Mouse (Mus musculus) ES-Bruce4 (cell line): ENCODE data around the gene Gm1113. TPM values are rescaled to one million over a fixed set of nuclear protein-coding genes. Genes with fewer than 3 reads are reported as not detected.

ENCODE experiments used
- H3K27ac ChIP-seq: 2 replicates; pipeline ENCODE4 v1.5.1; 2012; ENCODE audit warnings: low read length, inconsistent platforms; ENCODE audit not compliant: insufficient read depth
- H3K27me3 ChIP-seq: 2 replicates; pipeline ENCODE4 v1.6.1; 2012; ENCODE audit warnings: mild to moderate bottlenecking, low read length, inconsistent platforms; ENCODE audit not compliant: control insufficient read depth, poor library complexity, insufficient read depth, severe bottlenecking
- H3K36me3 ChIP-seq: 2 replicates; pipeline ENCODE4 v1.6.1; 2012; ENCODE audit warnings: inconsistent platforms, mild to moderate bottlenecking, low read length, moderate library complexity; ENCODE audit not compliant: control insufficient read depth, poor library complexity, insufficient read depth, severe bottlenecking
- H3K4me1 ChIP-seq: one replicate; pipeline ENCODE4 v1.8.1; 2011; ENCODE audit warnings: low read length; ENCODE audit not compliant: control insufficient read depth, insufficient read depth
- H3K4me3 ChIP-seq: 2 replicates; pipeline ENCODE4 v1.5.1; 2011; ENCODE audit warnings: low read depth, mild to moderate bottlenecking, low read length
- H3K9ac ChIP-seq: 2 replicates; pipeline ENCODE4 v1.6.1; 2012; ENCODE audit warnings: low read depth, mild to moderate bottlenecking, inconsistent platforms; ENCODE audit not compliant: poor library complexity, severe bottlenecking
- H3K9me3 ChIP-seq: replicated peaks from 2 replicates; pipeline ENCODE4 v1.6.1; 2012; ENCODE audit warnings: mild to moderate bottlenecking, low read length, inconsistent platforms; ENCODE audit not compliant: control insufficient read depth, poor library complexity, insufficient read depth, severe bottlenecking
- CTCF ChIP-seq: IDR thresholded peaks from one replicate; pipeline ENCODE4 v1.8.1; 2011; ENCODE audit warnings: low read depth, low read length
- EP300 ChIP-seq: IDR thresholded peaks from 2 replicates; pipeline ENCODE4 v1.6.1; 2011; ENCODE audit warnings: low read depth, low read length; ENCODE audit not compliant: insufficient read depth
- POLR2A ChIP-seq: IDR thresholded peaks from one replicate; pipeline ENCODE4 v1.8.1; 2011; ENCODE audit warnings: low read length; ENCODE audit not compliant: insufficient read depth
- polyA plus RNA-seq: library from polyadenylated mRNA; stranded (reverse); fragments of >200 nt; gene quantifications from 2 replicates; pipeline ENCODE4 v1.2.4, GENCODE M21; 2011; ENCODE audit warnings: low read depth; ENCODE audit not compliant: missing spikeins, insufficient read depth, insufficient read length

Gm1113 gene
- polyA plus RNA-seq, 1 experiment: not detected

GRCm38 (mm10) chr9:35493033-35493732 is 24.9 kb downstream of the Gm1113 start:
- Histone ChIP-seq H3K36me3 (no peaks in the 10 kb centered on the region), H3K4me1 (peaks cover 2% of the 10 kb centered on the region), H3K9me3 (no peaks in the 10 kb centered on the region), H3K27ac (no peak overlapping the region), H3K4me3 (no peak overlapping the region), H3K27me3 (no peaks in the 10 kb centered on the region), H3K9ac (no peak overlapping the region)
- TF ChIP-seq CTCF (no peak), EP300 (no peak), POLR2A (no peak)

- no peaks in the 10 kb centered on the region for H3K27me3 ChIP-seq
- no peaks in the 10 kb centered on the region for H3K9me3 ChIP-seq
- TF ChIP-seq POLR2A (no peak), CTCF (no peak), EP300 (no peak)
- no peak overlapping the region for H3K4me3 ChIP-seq
- no peaks in the 10 kb centered on the region for H3K36me3 ChIP-seq
- H3K9ac ChIP-seq: no peak overlapping the region
- H3K4me1 ChIP-seq: peaks cover 2% of the 10 kb centered on the region
- no peak overlapping the region for H3K27ac ChIP-seq
Observed at GRCm38 (mm10) chr9:35491109-35491866, 26.8 kb downstream of the Gm1113 start.

DNA sequence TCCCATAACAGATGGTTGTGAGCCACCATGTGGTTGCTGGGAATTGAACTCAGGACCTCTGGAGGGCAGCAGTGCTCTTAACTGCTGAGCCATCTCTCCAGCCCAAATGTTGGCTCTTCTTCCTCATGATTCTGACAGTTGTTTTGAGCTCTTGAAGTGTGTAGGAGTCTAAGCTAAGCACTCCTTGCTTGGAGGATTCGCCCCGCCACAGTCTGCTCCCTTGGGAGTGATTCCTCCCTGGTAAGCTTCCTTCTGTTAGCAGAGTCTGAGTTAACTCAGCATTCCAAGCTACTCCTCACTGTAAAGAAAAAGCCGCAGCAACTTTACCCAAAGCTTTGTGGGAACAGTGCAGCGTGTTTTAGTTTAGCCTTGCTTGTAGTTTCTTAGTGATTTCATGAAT is 29.6 kb downstream of the Gm1113 start:
- TF ChIP-seq EP300 (no peak), CTCF (no peak), POLR2A (no peak)
- Histone ChIP-seq H3K27me3 (no peaks in the 10 kb centered on the region), H3K4me3 (no peak overlapping the region), H3K9ac (no peak overlapping the region), H3K9me3 (no peaks in the 10 kb centered on the region), H3K36me3 (no peaks in the 10 kb centered on the region), H3K27ac (no peak overlapping the region), H3K4me1 (no peaks in the 10 kb centered on the region)

DNA sequence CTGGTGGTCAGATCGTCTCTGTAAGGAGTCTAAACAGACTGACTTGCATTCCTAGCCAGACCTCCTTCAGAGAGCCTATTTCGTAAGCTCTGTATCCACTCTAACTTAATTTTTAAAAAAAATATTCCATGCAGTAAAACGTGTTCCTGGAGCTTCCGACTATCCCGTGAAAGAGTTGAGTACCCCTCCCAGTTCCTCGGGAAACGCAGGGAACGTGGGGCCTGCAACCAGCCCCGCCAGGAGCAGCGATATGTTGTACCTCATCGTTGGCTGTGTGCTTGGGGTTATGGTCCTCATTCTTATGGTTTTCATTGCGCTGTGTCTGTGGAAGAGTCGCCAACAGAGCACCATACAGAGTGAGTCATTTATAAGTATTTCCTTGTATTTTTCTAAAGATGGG is 31.5 kb downstream of the Gm1113 start:
- no peak for TF ChIP-seq CTCF
- no peak for TF ChIP-seq EP300
- TF ChIP-seq POLR2A: no peak
- H3K27ac ChIP-seq: no peak overlapping the region
- no peak overlapping the region for H3K9ac ChIP-seq

DNA sequence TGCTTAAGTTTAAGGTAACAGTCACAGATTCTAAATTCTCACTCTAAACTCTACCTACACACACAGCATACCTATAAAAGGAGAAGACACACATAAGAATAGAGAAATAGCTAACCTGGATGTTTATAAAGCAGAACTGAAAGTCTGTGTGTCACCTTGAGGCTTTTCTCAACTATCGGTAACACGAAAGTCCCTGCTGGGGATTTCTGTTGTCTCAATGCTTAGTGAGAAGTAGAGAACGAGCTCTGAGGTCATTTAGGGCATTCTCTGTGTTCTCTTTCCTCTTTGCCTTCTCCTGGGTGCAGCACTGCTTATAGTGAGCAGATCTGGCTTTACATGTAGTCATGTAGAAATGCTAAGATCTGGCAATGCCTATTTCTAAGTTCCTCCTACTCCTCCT is 34.1 kb downstream of the Gm1113 start:
- Histone ChIP-seq H3K4me3 (no peak overlapping the region), H3K9me3 (no peaks in the 10 kb centered on the region), H3K36me3 (no peaks in the 10 kb centered on the region), H3K27me3 (no peaks in the 10 kb centered on the region), H3K9ac (no peak overlapping the region), H3K27ac (no peak overlapping the region), H3K4me1 (no peaks in the 10 kb centered on the region)
- TF ChIP-seq EP300 (no peak), POLR2A (no peak), CTCF (no peak)

More for the DNA sequence above, 31.5 kb downstream of the Gm1113 start:
- H3K27me3 ChIP-seq: no peaks in the 10 kb centered on the region
- no peaks in the 10 kb centered on the region for H3K36me3 ChIP-seq
- no peaks in the 10 kb centered on the region for H3K9me3 ChIP-seq
- H3K4me1 ChIP-seq: no peaks in the 10 kb centered on the region
- no peak overlapping the region for H3K4me3 ChIP-seq
